Mouse (Mus musculus): ENCODE results near the gene Ppid. TPM values are rescaled to one million over a fixed set of nuclear protein-coding genes. Genes with fewer than 3 reads are reported as not detected.
A peak's percentile ranks its signal among the peaks of the same experiment; 100 is the strongest.

Ppid gene
- polyA plus RNA-seq, 1 experiment from 2014 or later = 141 TPM

DNA sequence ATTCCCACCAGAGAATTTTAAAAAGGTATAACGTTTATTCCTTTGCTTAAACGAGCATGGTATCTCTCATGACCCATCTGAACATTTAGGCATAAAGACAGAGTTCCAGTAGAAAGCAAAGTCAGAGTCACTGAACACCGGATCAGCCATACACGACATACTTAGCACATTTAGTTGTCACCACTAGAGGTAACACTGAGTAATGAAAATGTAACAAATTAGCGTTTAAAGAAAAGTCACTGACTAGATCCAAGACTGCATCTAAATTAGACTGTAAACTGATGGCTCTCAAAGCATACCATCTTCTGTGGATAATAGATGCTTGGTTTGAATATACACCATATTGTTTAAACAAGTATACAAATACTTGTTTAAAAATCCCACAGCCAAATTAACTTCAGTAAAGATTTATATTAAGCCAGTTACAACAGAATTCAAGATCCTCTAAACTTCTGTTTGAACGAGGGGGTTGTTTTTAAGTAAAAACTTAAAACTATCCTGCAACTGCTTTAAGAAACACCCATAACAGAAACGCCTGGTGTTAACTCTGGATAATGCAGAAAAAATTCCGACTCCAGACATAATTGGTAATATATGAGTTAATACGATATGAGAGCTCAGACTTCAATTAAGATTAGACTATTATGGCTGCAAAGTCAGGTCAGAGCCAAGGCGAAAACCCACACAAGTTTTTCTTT is 36.5 kb downstream of the Ppid start:
- Histone ChIP-seq H3K36me3 (replicated peaks) (peaks cover 9% of the 10 kb centered on the region; the same call in 1 of the 2 replicates), H3K4me1 (peaks cover 15% of the 10 kb centered on the region), H3K9ac (peak overlapping the region; percentile 63), H3K27ac (peak overlapping the region; percentile 83; the same call in 1 of the 2 replicates), H3K27me3 (replicated peaks) (no peaks in the 10 kb centered on the region), H3K4me2 (peak overlapping the region; percentile 69), H3K4me3 (peak overlapping the region; percentile 55), H3K9me3 (no peaks in the 10 kb centered on the region)
- 27% methylated on average over 10 of the region's 10 CpGs for WGBS
- ATAC-seq (replicated peaks) = no peak

DNA sequence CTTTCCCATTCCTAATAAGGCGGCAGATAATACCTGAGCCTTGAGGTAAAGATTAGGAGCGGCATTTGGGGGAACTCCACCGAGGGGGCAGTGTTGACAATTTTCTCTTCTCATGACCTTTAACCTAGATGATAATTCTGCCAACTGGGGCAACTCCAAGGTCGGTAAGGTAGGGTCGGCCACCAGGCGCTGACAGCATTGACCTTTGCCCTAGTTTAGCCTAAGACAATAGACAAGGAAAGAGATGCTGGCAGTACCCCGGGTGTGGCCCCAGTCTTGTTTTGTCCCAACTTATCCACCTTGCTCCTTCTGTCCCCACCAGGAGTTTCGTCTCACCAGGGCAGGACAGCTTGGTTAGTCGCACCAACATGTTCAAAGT is 37.0 kb downstream of the Ppid start:
- H3K9me3 ChIP-seq = no peaks in the 10 kb centered on the region
- ATAC-seq (replicated peaks) = no peak
- WGBS = 1% methylated on average over 9 of the region's 9 CpGs
- H3K36me3 ChIP-seq (replicated peaks) = peaks cover 7% of the 10 kb centered on the region; the same call in 1 of the 2 replicates
- H3K4me3 ChIP-seq = peak overlapping the region; percentile 55
- peak overlapping the region; percentile 69 for H3K4me2 ChIP-seq
- peak overlapping the region; percentile 83 for H3K27ac ChIP-seq
- no peaks in the 10 kb centered on the region for H3K27me3 ChIP-seq (replicated peaks)
- H3K4me1 ChIP-seq = peaks cover 15% of the 10 kb centered on the region
- peak overlapping the region; percentile 63 for H3K9ac ChIP-seq

DNA sequence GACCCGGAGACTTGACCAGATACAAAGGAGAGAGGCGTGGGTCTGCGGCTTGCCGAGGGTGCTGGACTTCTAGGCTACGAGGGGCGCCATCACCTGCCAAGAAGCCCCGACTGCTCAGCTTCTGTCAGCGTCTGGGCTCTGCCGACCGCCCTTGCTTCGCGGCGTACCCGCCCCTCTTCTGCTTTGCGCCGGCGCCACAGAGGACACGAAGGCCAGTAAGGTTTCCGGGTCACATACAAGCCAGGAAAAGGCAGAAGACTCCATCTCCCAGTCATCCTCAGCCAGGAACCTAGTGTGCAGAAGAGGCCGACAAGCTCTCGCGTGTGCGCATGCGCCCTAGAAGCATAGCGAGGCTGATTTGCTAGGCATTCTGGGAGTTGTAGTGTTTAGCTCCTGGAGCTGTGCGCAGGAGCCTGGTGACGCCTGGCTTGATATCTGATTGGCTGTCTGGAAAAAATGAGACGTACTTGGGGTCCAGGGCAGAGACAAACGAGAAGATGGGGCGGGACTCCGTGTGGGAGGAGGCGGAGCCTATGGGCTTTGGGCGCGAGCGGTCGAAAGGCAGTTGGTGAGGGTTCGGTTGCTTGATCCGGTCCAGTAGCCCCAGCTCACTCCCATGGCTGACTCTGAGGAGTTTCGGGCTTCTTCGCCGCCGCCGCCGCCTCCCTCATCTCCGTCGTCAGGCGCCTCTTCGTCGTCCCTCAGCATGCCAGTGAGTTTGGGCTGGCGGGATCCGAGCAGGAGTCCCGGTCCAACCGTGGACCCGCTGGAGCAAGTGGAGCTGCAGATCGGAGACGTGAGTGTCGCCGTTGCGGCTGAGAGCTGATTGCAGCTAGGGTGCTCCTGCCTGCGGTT is 37.6 kb downstream of the Ppid start, which contains the start of gene 4930579G24Rik:
Gene 4930579G24Rik, plus strand, starts transcription at position 519 of the 855 bp plus-strand sequence.
- under 1% methylated on average over 60 of the region's 60 CpGs for WGBS
- Histone ChIP-seq H3K9me3 (no peaks in the 10 kb centered on the region), H3K4me2 (peak within 1 kb of the TSS; percentile 69), H3K36me3 (replicated peaks) (peaks cover 7% of the 10 kb centered on the region; the same call in 1 of the 2 replicates), H3K4me1 (peaks cover 15% of the 10 kb centered on the region), H3K9ac (peak within 1 kb of the TSS; percentile 63), H3K4me3 (peak within 1 kb of the TSS; percentile 55), H3K27ac (peak within 1 kb of the TSS; percentile 83), H3K27me3 (replicated peaks) (no peaks in the 10 kb centered on the region)
- peak; percentile 99 for ATAC-seq (replicated peaks)

DNA sequence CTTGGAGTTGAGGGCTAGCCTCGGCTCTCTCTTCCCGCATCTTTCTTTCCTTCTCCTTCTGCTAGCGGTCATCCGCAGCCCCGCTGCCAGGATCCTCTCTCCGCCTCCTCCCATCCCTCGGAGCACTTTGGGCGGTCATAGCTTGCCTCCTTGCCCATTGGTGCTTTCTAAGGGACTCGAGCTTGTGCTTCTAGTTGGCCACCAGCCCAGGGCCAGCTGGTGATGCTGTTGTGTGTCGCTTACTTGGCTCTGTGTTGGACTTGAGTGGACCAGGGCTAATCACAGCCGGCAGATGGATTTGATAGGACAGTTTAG is 38.2 kb downstream of the Ppid start, which contains the start of gene Etfdh:
Gene Etfdh, minus strand, starts transcription at position 85 of the 315 bp plus-strand sequence.
- Histone ChIP-seq H3K36me3 (replicated peaks) (peaks cover 7% of the 10 kb centered on the region; the same call in 1 of the 2 replicates), H3K27ac (peak within 1 kb of the TSS; percentile 83), H3K4me2 (peak within 1 kb of the TSS; percentile 69), H3K9me3 (no peaks in the 10 kb centered on the region), H3K4me3 (peak within 1 kb of the TSS; percentile 55), H3K9ac (peak within 1 kb of the TSS; percentile 63), H3K4me1 (peaks cover 15% of the 10 kb centered on the region), H3K27me3 (replicated peaks) (no peaks in the 10 kb centered on the region)
- under 1% methylated on average over 11 of the region's 11 CpGs for WGBS
- ATAC-seq (replicated peaks) = peak; percentile 44

DNA sequence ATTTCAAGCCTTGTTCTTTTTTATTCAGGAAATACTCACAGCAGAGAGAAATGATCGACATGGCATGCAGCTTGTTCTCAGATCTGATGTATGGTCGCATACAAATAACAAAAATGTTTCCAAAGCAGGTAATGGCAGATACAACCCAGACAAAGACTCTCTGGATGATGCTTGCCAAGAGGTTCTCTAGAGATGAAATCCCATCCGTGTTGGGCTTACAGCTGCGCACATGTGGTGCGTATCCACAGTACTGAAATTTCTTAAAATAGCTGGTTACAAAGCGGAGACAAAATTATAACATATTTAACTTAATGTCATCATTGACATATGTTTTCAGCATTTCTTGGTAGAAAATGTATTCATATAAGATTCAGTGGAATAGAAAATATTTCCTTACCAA is 61.0 kb downstream of the Ppid start:
- no peaks in the 10 kb centered on the region for H3K4me1 ChIP-seq
- no peak for ATAC-seq (replicated peaks)
- no peaks in the 10 kb centered on the region for H3K36me3 ChIP-seq (replicated peaks)
- H3K9ac ChIP-seq = no peak overlapping the region
- 93% methylated on average over 6 of the region's 6 CpGs for WGBS
- no peaks in the 10 kb centered on the region for H3K27me3 ChIP-seq (replicated peaks)
- no peak overlapping the region for H3K27ac ChIP-seq
- H3K9me3 ChIP-seq = no peaks in the 10 kb centered on the region
- H3K4me2 ChIP-seq = no peak overlapping the region
- H3K4me3 ChIP-seq = no peak overlapping the region

Other genes starting within 250 kb of the Ppid start
- 10.0 and 10.4 TPM in 2 replicates for gene Fnip2, start 23.5 kb upstream of the Ppid start, polyA plus RNA-seq (2015; fragmentation: Nextera tagmentation; extraction: Ambion mirVana)
- 6.3 and 7.7 TPM in 2 replicates for gene 4930579G24Rik, start 37.7 kb downstream of the Ppid start, polyA plus RNA-seq (2015; fragmentation: Nextera tagmentation; extraction: Ambion mirVana)
- 40.2 and 45.7 TPM in 2 replicates for gene Etfdh, start 38.2 kb downstream of the Ppid start, polyA plus RNA-seq (2015; fragmentation: Nextera tagmentation; extraction: Ambion mirVana)
- 0.10 TPM in 1 of 2 replicates, not detected in the other for gene Rxfp1, start 146.5 kb downstream of the Ppid start, polyA plus RNA-seq (2015; fragmentation: Nextera tagmentation; extraction: Ambion mirVana)

Data from midbrain, embryonic 15.5 days (tissue).